Mouse (Mus musculus) MEL (cell line): ENCODE measurements around the gene Cym.

Source experiments
- CHD2 ChIP-seq: IDR thresholded peaks from 2 replicates; pipeline ENCODE4 v1.6.1; 2011; ENCODE audit warnings: low read length, improper control_type of control experiment
- CTCF ChIP-seq, 3 experiments: IDR thresholded peaks in 2 of 3; conservative IDR thresholded peaks in 1 of 3; 2 replicates each; pipeline ENCODE4 v1.5.1; 2011 to 2012; ENCODE audit warnings: low read length in 3 of 3, low read depth in 2 of 3, mild to moderate bottlenecking in 2 of 3, improper control_type of control experiment in 1 of 3, inconsistent platforms in 1 of 3, mixed read lengths in 1 of 3, moderate library complexity in 1 of 3; ENCODE audit not compliant: control insufficient read depth in 1 of 3, insufficient read depth in 1 of 3, poor library complexity in 1 of 3, severe bottlenecking in 1 of 3
- ETS1 ChIP-seq: IDR thresholded peaks from 2 replicates; pipeline ENCODE4 v1.6.1; 2012; ENCODE audit warnings: low read depth, mild to moderate bottlenecking, inconsistent platforms, low read length, improper control_type of control experiment, moderate library complexity
- GATA1 ChIP-seq: IDR thresholded peaks from 2 replicates; pipeline ENCODE4 v1.6.1; 2011; ENCODE audit warnings: low read depth, low read length, improper control_type of control experiment
- MAX ChIP-seq: IDR thresholded peaks from 2 replicates; pipeline ENCODE4 v1.6.1; 2011; ENCODE audit warnings: low read length, improper control_type of control experiment
- MXI1 ChIP-seq: IDR thresholded peaks from 2 replicates; pipeline ENCODE4 v1.6.1; 2011; ENCODE audit warnings: mild to moderate bottlenecking, low read depth, low read length, improper control_type of control experiment
- MYB ChIP-seq: IDR thresholded peaks from 2 replicates; pipeline ENCODE4 v1.6.1; 2011; ENCODE audit warnings: mild to moderate bottlenecking, low read depth, low read length, improper control_type of control experiment
- MYC ChIP-seq: IDR thresholded peaks from 2 replicates; pipeline ENCODE4 v1.6.1; 2011; ENCODE audit warnings: low read depth, mild to moderate bottlenecking, low read length, improper control_type of control experiment, moderate library complexity
- NELFE ChIP-seq: IDR thresholded peaks from 2 replicates; pipeline ENCODE4 v1.6.1; 2011; ENCODE audit warnings: low read depth, low read length, improper control_type of control experiment
- POLR2A ChIP-seq, 2 experiments: IDR thresholded peaks; 2 replicates each; pipeline ENCODE4 v1.6.1; 2011 to 2012; ENCODE audit warnings: low read length in 2 of 2, mild to moderate bottlenecking in 2 of 2, control low read depth in 1 of 2, improper control_type of control experiment in 1 of 2, low read depth in 1 of 2, moderate library complexity in 1 of 2; ENCODE audit not compliant: control insufficient read depth in 1 of 2, insufficient read depth in 1 of 2, poor library complexity in 1 of 2
- SMC3 ChIP-seq: IDR thresholded peaks from 2 replicates; pipeline ENCODE4 v1.6.1; 2011; ENCODE audit warnings: low read depth, low read length, improper control_type of control experiment
- TAL1 ChIP-seq: IDR thresholded peaks from 2 replicates; pipeline ENCODE4 v1.6.1; 2012; ENCODE audit warnings: mild to moderate bottlenecking, inconsistent platforms, low read length, moderate library complexity, mixed read lengths
- ZKSCAN1 ChIP-seq: IDR thresholded peaks from 2 replicates; pipeline ENCODE4 v1.6.1; 2012; ENCODE audit warnings: low read depth, mild to moderate bottlenecking, inconsistent platforms, low read length, improper control_type of control experiment, moderate library complexity
- ZMIZ1 ChIP-seq: IDR thresholded peaks from 2 replicates; pipeline ENCODE4 v1.6.1; 2012; ENCODE audit warnings: low read depth, mild to moderate bottlenecking, inconsistent platforms, low read length, improper control_type of control experiment, moderate library complexity

DNA sequence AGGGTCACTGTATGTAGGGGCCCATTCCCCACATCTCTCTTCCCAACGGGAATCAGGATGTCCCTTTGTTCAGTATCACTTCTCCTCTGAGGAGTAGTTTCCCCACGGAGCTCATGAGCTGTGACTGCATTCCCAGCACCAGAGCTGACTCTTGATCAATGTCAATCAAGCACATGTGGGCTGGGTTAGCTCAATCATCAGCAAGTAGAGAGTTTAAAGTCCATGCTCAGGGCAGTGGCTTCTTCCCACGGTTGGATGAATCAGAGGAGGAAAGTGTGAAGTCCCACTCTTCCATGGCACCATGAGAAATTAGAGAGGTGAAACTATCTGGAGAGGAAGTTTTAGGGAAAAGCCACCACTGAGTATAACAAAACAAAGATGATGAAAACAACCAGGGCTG, 27.5 kb upstream of the Cym start:
- TF ChIP-seq CTCF (IDR thresholded peaks at IDR 0.05 in 2 of 3, conservative IDR thresholded peaks at IDR 0.05 in 1 of 3; ENCODE audit: control insufficient read depth in 1 of 3, insufficient read depth in 1 of 3, low read depth in 2 of 3, low read length in 3 of 3, poor library complexity in 1 of 3, severe bottlenecking in 1 of 3) (no peak), ETS1 (no peak), MYC (no peak), NELFE (no peak), MAX (no peak), ZMIZ1 (no peak), SMC3 (no peak), GATA1 (no peak), POLR2A (IDR thresholded peaks at IDR 0.05; ENCODE audit: control insufficient read depth in 1 of 2, insufficient read depth in 1 of 2, low read depth in 1 of 2, low read length in 2 of 2, poor library complexity in 1 of 2) (no peak), TAL1 (no peak), CHD2 (no peak), MYB (no peak), ZKSCAN1 (no peak), MXI1 (no peak)
